Mouse (Mus musculus): Measurements from ENCODE around the gene Cep63.

GRCm38 (mm10) chr9:102638963-102639362 is 12.6 kb upstream of the Cep63 start:
- no peak for TF ChIP-seq POLR2A (IDR thresholded peaks at IDR 0.05; ENCODE audit: insufficient read length, low read depth)
- TF ChIP-seq TCF12 (IDR thresholded peaks at IDR 0.05; ENCODE audit: insufficient read depth, poor library complexity, severe bottlenecking), result no peak
- no peak for TF ChIP-seq POLR2AphosphoS2 (IDR thresholded peaks at IDR 0.05; ENCODE audit: insufficient read length, low read depth)
- no peak for TF ChIP-seq MAX (IDR thresholded peaks at IDR 0.05; ENCODE audit: low read depth)
- TF ChIP-seq E2F4 (IDR thresholded peaks at IDR 0.05; ENCODE audit: insufficient read depth), result no peak
- TF ChIP-seq USF1 (IDR thresholded peaks at IDR 0.05; ENCODE audit: low read depth), result no peak
- no peak for TF ChIP-seq SRF (IDR thresholded peaks at IDR 0.05; ENCODE audit: control insufficient read depth, insufficient read length, low read depth)
- no peak for TF ChIP-seq MYOD1 (IDR thresholded peaks at IDR 0.05; ENCODE audit: control insufficient read depth in 1 of 3, insufficient read length in 2 of 3, low read depth in 2 of 3)
- TF ChIP-seq CEBPB (IDR thresholded peaks at IDR 0.05; ENCODE audit: insufficient read depth, poor library complexity, severe bottlenecking), result no peak
- TF ChIP-seq MYOG (IDR thresholded peaks at IDR 0.05; ENCODE audit: control insufficient read depth in 1 of 3, insufficient read depth in 1 of 3, insufficient read length in 2 of 3, low read depth in 2 of 3), result no peak

All from myocyte (in vitro differentiated cells).